In genomic region chr15:79131442-79131841, GRCm38 (mm10) we compare ENCODE assay signal across 9 mouse cellular contexts. TPM values are rescaled to one million over a fixed set of nuclear protein-coding genes. Genes with fewer than 3 reads are reported as not detected.
DNase-seq lines count a peak whose midpoint lies in the region; ATAC-seq and TF ChIP-seq lines count a peak whose summit lies in the region.
"Had no signal": no experiment of that assay in that cellular context is flagged by ENCODE, and none has a peak within 500 bp of the region (broad histone marks: within the 10 kb centered on the region; RNA-seq: fewer than 3 reads in every experiment).

No protein-coding gene starts in this region.

- DNase-seq in left cerebral cortex, postnatal 4 days: peak; percentile 42
- no peak for DNase-seq in left cerebral cortex, adult 2 months (ENCODE audit: extremely low spot score in 1 of 2, low spot score in 2 of 2)
- DNase-seq in cerebellum, postnatal 14 days: peak; percentile 70 to 71
- peak; percentile 86 for DNase-seq in testis, postnatal 14 days (ENCODE audit: low spot score)
- no peak for DNase-seq in right cerebral cortex, adult 18-20 months
- no peak for DNase-seq in left cerebral cortex, postnatal 10 days (ENCODE audit: extremely low spot score in 1 of 2, low spot score in 2 of 2)

- no peak overlapping the region for H3K9ac ChIP-seq in kidney, embryonic 16.5 days (replicated peaks; ENCODE audit: low read length)

- intact Hi-C loops in left cerebral cortex, postnatal 4 days (cut with DNase I): no loop called here
- intact Hi-C loops in left cerebral cortex, adult 2 months (cut with DNase I): no loop called here
- intact Hi-C loops in left cerebral cortex, postnatal 10 days (cut with DNase I): no loop called here

- no peak for TF ChIP-seq CTCF in left cerebral cortex, adult 2 months (IDR thresholded peaks at IDR 0.05)

- no peak overlapping the region for H3K27ac ChIP-seq in left cerebral cortex, adult 2 months
- no peak overlapping the region for H3K27ac ChIP-seq in kidney, embryonic 16.5 days (ENCODE audit: low read length)

- 0 out of 2 replicates have a peak, but pooled peaks have one; percentile 20 for ATAC-seq in kidney, embryonic 16.5 days (ENCODE audit: low FRiP score, low TSS enrichment)
- no peak for ATAC-seq in erythroblast, adult 5-6 weeks (replicated peaks; ENCODE audit: low FRiP score, poor library complexity, severe bottlenecking)

- WGBS in kidney, embryonic 16.5 days: 69% methylated on average over 7 of the region's 7 CpGs

- no peaks in the 10 kb centered on the region for H3K27me3 ChIP-seq in kidney, embryonic 16.5 days (ENCODE audit: insufficient read depth, low read length)

- H3K4me3 ChIP-seq in left cerebral cortex, adult 2 months: no peak overlapping the region
- no peak overlapping the region for H3K4me3 ChIP-seq in kidney, embryonic 16.5 days (ENCODE audit: low read length)

- H3K9me3 ChIP-seq in kidney, embryonic 16.5 days (ENCODE audit: low read length): peaks cover 6% of the 10 kb centered on the region; the same call in 1 of the 2 replicates

- H3K4me2 ChIP-seq in kidney, embryonic 16.5 days (replicated peaks; ENCODE audit: low read depth, low read length): no peak overlapping the region

- H3K36me3 ChIP-seq in kidney, embryonic 16.5 days (ENCODE audit: insufficient read depth, low read length): peaks cover 48% of the 10 kb centered on the region

- H3K4me1 ChIP-seq in kidney, embryonic 16.5 days (ENCODE audit: insufficient read depth, low read length): peaks cover 18% of the 10 kb centered on the region

RNA-seq across cellular contexts. Expression of gene Polr2f, which starts 9.4 kb away (rescaled TPM):
- total RNA-seq in left cerebral cortex, postnatal 4 days (2021): 100 to 1,000 TPM; 143 to 152 TPM
- 100 to 1,000 TPM; 100 to 103 TPM for total RNA-seq in left cerebral cortex, adult 2 months (2021)
- polyA plus RNA-seq in kidney, embryonic 16.5 days (2015; fragmentation: Nextera tagmentation; extraction: Ambion mirVana): 264 and 294 TPM in 2 replicates
- 100 to 1,000 TPM; 123 to 124 TPM for total RNA-seq in left cerebral cortex, postnatal 10 days (2021)
- 16.1 and 20.7 TPM in 2 replicates for total RNA-seq in erythroblast, adult 5-6 weeks (2015; ENCODE audit: low replicate concordance)
- 10.8 and 13.9 TPM in 2 replicates for total RNA-seq in erythroblast, adult 5-6 weeks (2017; ENCODE audit: low replicate concordance)

RNA-seq across cellular contexts. Expression of gene 1700088E04Rik, which starts 9.6 kb away (rescaled TPM):
- total RNA-seq in left cerebral cortex, postnatal 4 days (2021): 10 to 100 TPM; 12.1 to 13.1 TPM
- total RNA-seq in left cerebral cortex, adult 2 months (2021): 10 to 100 TPM; 12.0 to 12.9 TPM
- 10.1 and 11.9 TPM in 2 replicates for polyA plus RNA-seq in kidney, embryonic 16.5 days (2015; fragmentation: Nextera tagmentation; extraction: Ambion mirVana)
- total RNA-seq in left cerebral cortex, postnatal 10 days (2021): 10 to 100 TPM; 12.2 to 16.5 TPM
- total RNA-seq in erythroblast, adult 5-6 weeks (2015; ENCODE audit: low replicate concordance): not detected in 2 replicates
- not detected in 2 replicates for total RNA-seq in erythroblast, adult 5-6 weeks (2017; ENCODE audit: low replicate concordance)

RNA-seq across cellular contexts. Expression of gene Micall1, which starts 22.7 kb away (rescaled TPM):
- 10 to 100 TPM; 61.5 to 66.6 TPM for total RNA-seq in left cerebral cortex, postnatal 4 days (2021)
- 10 to 100 TPM; 22.8 to 23.2 TPM for total RNA-seq in left cerebral cortex, adult 2 months (2021)
- polyA plus RNA-seq in kidney, embryonic 16.5 days (2015; fragmentation: Nextera tagmentation; extraction: Ambion mirVana): 8.5 and 8.9 TPM in 2 replicates
- total RNA-seq in left cerebral cortex, postnatal 10 days (2021): 10 to 100 TPM; 31.4 to 34.0 TPM
- 0.77 and 1.9 TPM in 2 replicates for total RNA-seq in erythroblast, adult 5-6 weeks (2015; ENCODE audit: low replicate concordance)
- total RNA-seq in erythroblast, adult 5-6 weeks (2017; ENCODE audit: low replicate concordance): 0.68 and 0.98 TPM in 2 replicates

RNA-seq across cellular contexts. Expression of gene Sox10, which starts 33.6 kb away (rescaled TPM):
- 10 to 100 TPM; 16.5 to 18.1 TPM for total RNA-seq in left cerebral cortex, postnatal 4 days (2021)
- total RNA-seq in left cerebral cortex, adult 2 months (2021): 10 to 100 TPM; 17.1 to 18.7 TPM
- polyA plus RNA-seq in kidney, embryonic 16.5 days (2015; fragmentation: Nextera tagmentation; extraction: Ambion mirVana): 0.51 and 0.56 TPM in 2 replicates
- total RNA-seq in left cerebral cortex, postnatal 10 days (2021): 10 to 100 TPM; 22.5 to 27.0 TPM
- total RNA-seq in erythroblast, adult 5-6 weeks (2015; ENCODE audit: low replicate concordance): not detected in 2 replicates
- not detected in 2 replicates for total RNA-seq in erythroblast, adult 5-6 weeks (2017; ENCODE audit: low replicate concordance)
- total RNA-seq: MEL had no signal

RNA-seq across cellular contexts. Expression of gene Eif3l, which starts 56.5 kb away (rescaled TPM):
- 100 to 1,000 TPM; 116 to 122 TPM for total RNA-seq in left cerebral cortex, postnatal 4 days (2021)
- 10 to 100 TPM; 62.5 to 66.6 TPM for total RNA-seq in left cerebral cortex, adult 2 months (2021)
- polyA plus RNA-seq in kidney, embryonic 16.5 days (2015; fragmentation: Nextera tagmentation; extraction: Ambion mirVana): 254 and 260 TPM in 2 replicates
- 100 to 1,000 TPM in 1 of 2 experiments, 10 to 100 TPM in 1; 95.5 to 100 TPM for total RNA-seq in left cerebral cortex, postnatal 10 days (2021)
- total RNA-seq in erythroblast, adult 5-6 weeks (2015; ENCODE audit: low replicate concordance): 29.4 and 47.6 TPM in 2 replicates
- total RNA-seq in erythroblast, adult 5-6 weeks (2017; ENCODE audit: low replicate concordance): 51.3 and 56.2 TPM in 2 replicates

Comparison
In these comparisons a context has a peak if more than half of its experiments do, and no peak if none do; other contexts are left out.
1. DNase-seq: peak in left cerebral cortex, postnatal 4 days (single experiment), cerebellum, postnatal 14 days (2 of 2) and testis, postnatal 14 days (single experiment); none in left cerebral cortex, adult 2 months (0 of 2), right cerebral cortex, adult 18-20 months (single experiment) and left cerebral cortex, postnatal 10 days (0 of 2).
2. RNA of gene Polr2f, which starts 9.4 kb away (total RNA-seq): 143 to 152 TPM in left cerebral cortex, postnatal 4 days, 123 to 124 TPM in left cerebral cortex, postnatal 10 days and 100 to 103 TPM in left cerebral cortex, adult 2 months; 10.8 to 20.7 TPM in erythroblast, adult 5-6 weeks; every median in the first group is over 4 times any median in the second.
3. RNA of gene 1700088E04Rik, which starts 9.6 kb away (total RNA-seq): 12.2 to 16.5 TPM in left cerebral cortex, postnatal 10 days, 12.1 to 13.1 TPM in left cerebral cortex, postnatal 4 days and 12.0 to 12.9 TPM in left cerebral cortex, adult 2 months; not detected in erythroblast, adult 5-6 weeks; every median in the first group is over 10 times any median in the second.
4. RNA of gene Micall1, which starts 22.7 kb away (total RNA-seq): 61.5 to 66.6 TPM in left cerebral cortex, postnatal 4 days, 31.4 to 34.0 TPM in left cerebral cortex, postnatal 10 days and 22.8 to 23.2 TPM in left cerebral cortex, adult 2 months; 0.68 to 1.9 TPM in erythroblast, adult 5-6 weeks; every median in the first group is over 4 times any median in the second.